17 mouse cellular contexts compared by ENCODE assay signal in genomic region chr15:31875436-31875835, GRCm38 (mm10).
"Had no signal": no experiment of that assay in that cellular context is flagged by ENCODE, and none has a peak within 500 bp of the region (broad histone marks: within the 10 kb centered on the region; RNA-seq: fewer than 3 reads in every experiment).

No protein-coding gene starts in this region.

- H3K4me3 ChIP-seq: neural tube, embryonic 12.5 days; neural tube, embryonic 13.5 days; neural tube, embryonic 15.5 days; stomach, embryonic 15.5 days had no signal

- DNase-seq: retina, postnatal 1 day; right cerebral cortex, adult 18-20 months; right cerebral cortex, postnatal 14 days; right cerebral cortex, postnatal 25 days; right cerebral cortex, postnatal 4 days; spleen, adult 18-20 months; thymus, adult 18-20 months; thymus, adult 2 months; thymus, postnatal 14 days; thymus, postnatal 25 days; thymus, postnatal 36 days; thymus, postnatal 4 days had no signal

- H3K27me3 ChIP-seq: neural tube, embryonic 12.5 days; neural tube, embryonic 13.5 days; neural tube, embryonic 15.5 days; stomach, embryonic 15.5 days had no signal

- H3K27ac ChIP-seq: neural tube, embryonic 12.5 days; neural tube, embryonic 13.5 days; neural tube, embryonic 15.5 days; stomach, embryonic 15.5 days; stomach, postnatal 0 days had no signal

- H3K36me3 ChIP-seq: neural tube, embryonic 12.5 days; neural tube, embryonic 13.5 days; neural tube, embryonic 15.5 days; stomach, embryonic 15.5 days had no signal

- H3K4me1 ChIP-seq: neural tube, embryonic 12.5 days; stomach, embryonic 15.5 days had no signal
